Mouse (Mus musculus) regulatory T cell (primary cell): Measurements from ENCODE around the gene Nptx1.

ENCODE experiments used
- in situ Hi-C: fragments of 300-600 bp; cut with MboI, MseI; formaldehyde crosslinking; loops from one replicate; pipeline ENCODE4 v1.15.1; 2025; ENCODE audit warnings: high pct_unique_total_duplicates

Nptx1 gene

GRCm38 (mm10) chr11:119547183-119547921 is at the start of gene Nptx1:
TSS of gene Nptx1 (minus strand) at chr11:119547753.
- in situ Hi-C loops, result no loop called here

- in situ Hi-C loops, result no loop called here
Measured at GRCm38 (mm10) chr11:119593966-119594365, 46.4 kb upstream of the Nptx1 start.

GRCm38 (mm10) chr11:119589242-119589641 is 41.7 kb upstream of the Nptx1 start:
- in situ Hi-C loops, result no loop called here

- in situ Hi-C loops, result no loop called here
Measured at GRCm38 (mm10) chr11:119587112-119587511, 39.6 kb upstream of the Nptx1 start.

- in situ Hi-C loops, result no loop called here
Measured at GRCm38 (mm10) chr11:119586511-119586910, 39.0 kb upstream of the Nptx1 start.

GRCm38 (mm10) chr11:119577721-119578120 is 30.2 kb upstream of the Nptx1 start:
- in situ Hi-C loops, result no loop called here

GRCm38 (mm10) chr11:119576855-119577254 is 29.3 kb upstream of the Nptx1 start:
- in situ Hi-C loops, result no loop called here

- in situ Hi-C loops, result no loop called here
Measured at GRCm38 (mm10) chr11:119572316-119573010, 24.9 kb upstream of the Nptx1 start.

GRCm38 (mm10) chr11:119566188-119566587 is 18.6 kb upstream of the Nptx1 start:
- in situ Hi-C loops, result no loop called here

GRCm38 (mm10) chr11:119565684-119566083 is 18.1 kb upstream of the Nptx1 start:
- in situ Hi-C loops, result no loop called here

GRCm38 (mm10) chr11:119565021-119565420 is 17.5 kb upstream of the Nptx1 start:
- in situ Hi-C loops, result no loop called here

GRCm38 (mm10) chr11:119564383-119564782 is 16.8 kb upstream of the Nptx1 start:
- in situ Hi-C loops, result no loop called here

GRCm38 (mm10) chr11:119563166-119563565 is 15.6 kb upstream of the Nptx1 start:
- in situ Hi-C loops, result no loop called here

GRCm38 (mm10) chr11:119562286-119562685 is 14.7 kb upstream of the Nptx1 start:
- in situ Hi-C loops, result no loop called here

GRCm38 (mm10) chr11:119558870-119559610 is 11.5 kb upstream of the Nptx1 start:
- in situ Hi-C loops, result no loop called here

- in situ Hi-C loops, result no loop called here
Measured at GRCm38 (mm10) chr11:119557940-119558869, 10.7 kb upstream of the Nptx1 start.

GRCm38 (mm10) chr11:119555170-119555569 is 7.6 kb upstream of the Nptx1 start:
- in situ Hi-C loops, result no loop called here

- in situ Hi-C loops, result no loop called here
Measured at GRCm38 (mm10) chr11:119554706-119555105, 7.2 kb upstream of the Nptx1 start.

- in situ Hi-C loops, result no loop called here
Measured at GRCm38 (mm10) chr11:119552902-119553802, 5.6 kb upstream of the Nptx1 start.

- in situ Hi-C loops, result no loop called here
Measured at GRCm38 (mm10) chr11:119552301-119552700, 4.7 kb upstream of the Nptx1 start.
